Mouse (Mus musculus) brain, embryonic 14.5 days (tissue): ENCODE results near the gene Kmt2c. TPM values are rescaled to one million over a fixed set of nuclear protein-coding genes. Genes with fewer than 3 reads are reported as not detected.

Experiments
- DNase-seq: peaks from one replicate; pipeline ENCODE4 v3.0.0-alpha.2; 2011; ENCODE audit warnings: low read depth
- CTCF ChIP-seq: fragments of 200-500 bp; IDR thresholded peaks from 2 replicates; pipeline ENCODE4 v1.5.1; 2012; ENCODE audit warnings: inconsistent platforms, mild to moderate bottlenecking, moderate library complexity, borderline replicate concordance; ENCODE audit not compliant: insufficient read depth, insufficient read length; ENCODE audit errors: extremely low read depth
- POLR2A ChIP-seq: fragments of 200-500 bp; IDR thresholded peaks from 2 replicates; pipeline ENCODE4 v1.6.1; 2012; ENCODE audit warnings: mild to moderate bottlenecking, inconsistent platforms, borderline replicate concordance; ENCODE audit not compliant: poor library complexity, insufficient read depth, insufficient read length, severe bottlenecking; ENCODE audit errors: extremely low read depth
- polyA plus RNA-seq: library from polyadenylated mRNA; depleted of rRNA; stranded (reverse); fragments of >200 nt; gene quantifications from 2 replicates; pipeline ENCODE4 v1.2.3, GENCODE M21; 2012

Kmt2c gene
- polyA plus RNA-seq, 1 experiment: 52.3 TPM

DNA sequence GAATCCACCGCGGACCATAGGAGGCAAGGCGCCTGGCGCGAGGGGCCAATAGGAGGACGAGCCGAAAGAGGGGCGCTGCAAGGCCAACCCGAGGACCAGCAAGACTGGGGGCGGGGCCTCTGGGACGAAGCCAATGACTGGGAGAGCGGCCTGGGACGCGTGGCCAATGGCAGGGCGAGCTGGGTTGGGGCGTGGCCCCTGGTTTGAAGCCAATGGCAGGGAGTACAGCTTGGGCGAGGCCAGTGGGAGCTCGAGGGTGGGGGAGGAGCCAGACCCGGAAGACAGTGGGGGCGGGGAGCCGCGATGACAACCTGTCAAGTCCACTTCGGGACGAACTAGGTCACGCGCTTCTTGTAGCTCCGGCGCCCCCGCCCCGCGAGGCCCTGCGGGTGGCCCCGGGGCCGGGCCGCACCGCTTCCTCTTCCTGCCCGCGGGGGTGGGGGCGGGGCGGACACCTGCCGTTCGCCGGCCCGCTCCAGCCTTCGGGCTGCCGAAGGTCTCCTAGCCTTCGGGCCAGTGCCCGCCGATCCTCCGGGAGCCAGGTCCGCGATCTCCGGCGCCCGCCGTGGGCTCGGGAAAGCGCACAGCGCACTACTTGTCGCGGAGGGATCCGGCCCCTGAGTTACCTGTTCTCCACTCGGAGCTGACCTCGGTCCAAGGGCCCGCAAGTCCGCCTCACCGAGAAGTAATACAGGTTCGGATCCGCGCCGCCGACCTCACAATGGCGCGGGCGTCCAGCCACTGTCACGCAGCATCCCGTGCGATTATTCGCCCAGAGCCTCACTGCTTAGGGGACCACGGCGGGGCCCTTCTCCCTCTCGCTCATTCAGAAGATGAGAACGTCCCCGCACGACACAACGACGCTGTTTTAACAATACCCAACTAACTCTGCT, 31.2 kb upstream of the Kmt2c start:
- DNase-seq: peak; percentile 100
- TF ChIP-seq CTCF (no peak), POLR2A (peak; percentile 45)

DNA sequence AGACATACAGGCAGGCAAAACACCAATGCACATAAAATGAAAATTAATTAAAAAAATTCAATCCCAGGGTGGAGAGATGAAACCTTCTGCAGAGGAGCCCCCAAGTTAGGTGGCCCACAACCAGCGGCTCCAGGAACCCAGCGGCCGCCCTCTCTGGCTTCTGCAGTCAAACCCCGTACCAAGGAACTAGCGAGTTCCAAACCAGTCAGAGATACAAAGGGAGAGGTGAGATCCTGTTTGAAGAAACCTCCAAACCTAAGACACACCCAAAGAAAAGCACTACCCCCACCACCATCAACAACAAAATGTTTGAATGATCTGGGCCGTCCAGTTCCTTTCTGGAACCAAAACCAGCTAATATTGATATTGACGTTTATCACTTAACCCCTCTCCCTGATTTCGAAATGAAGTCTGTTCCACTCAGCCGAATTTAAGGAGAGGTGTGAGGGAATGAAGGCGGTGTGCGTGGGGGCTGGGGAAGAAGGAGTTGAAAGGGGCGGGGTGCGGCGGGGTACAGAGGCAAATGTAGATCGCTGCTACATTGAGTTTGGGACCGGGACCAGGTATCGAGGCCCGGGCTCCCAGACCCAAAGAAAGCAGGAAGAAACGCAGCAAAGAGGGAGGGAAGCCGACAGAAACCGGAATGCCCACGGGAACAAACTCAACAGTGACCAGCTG, 30.4 kb upstream of the Kmt2c start:
- TF ChIP-seq CTCF: no peak
- no peak for TF ChIP-seq POLR2A
- peak; percentile 19 for DNase-seq

GRCm38 (mm10) chr5:25527971-25528370, 29.4 kb upstream of the Kmt2c start:
- TF ChIP-seq POLR2A (no peak), CTCF (no peak)

DNA sequence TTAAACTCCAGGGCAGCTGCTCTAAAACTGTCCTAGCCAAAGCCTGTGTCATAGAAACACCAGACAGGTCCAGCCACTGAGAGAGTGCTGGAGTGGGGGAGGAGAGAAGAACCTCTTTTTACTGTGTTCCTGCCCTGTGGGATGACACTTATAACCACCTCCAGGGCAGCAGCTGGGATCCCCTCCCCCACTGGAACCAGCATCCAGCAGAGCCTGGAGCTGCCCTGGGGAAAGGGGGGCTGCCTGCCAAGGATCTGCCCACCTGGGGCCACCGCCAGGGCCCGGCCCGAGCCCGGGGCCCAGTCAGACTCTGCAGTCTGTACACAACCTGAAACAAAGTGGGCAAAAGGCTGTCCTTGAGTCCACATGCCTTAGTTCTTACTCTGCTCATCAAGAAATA, 28.3 kb upstream of the Kmt2c start:
- no peak for DNase-seq
- TF ChIP-seq POLR2A: no peak
- TF ChIP-seq CTCF: no peak

More at GRCm38 (mm10) chr5:25527971-25528370, 29.4 kb upstream of the Kmt2c start:
- no peak for DNase-seq

DNA sequence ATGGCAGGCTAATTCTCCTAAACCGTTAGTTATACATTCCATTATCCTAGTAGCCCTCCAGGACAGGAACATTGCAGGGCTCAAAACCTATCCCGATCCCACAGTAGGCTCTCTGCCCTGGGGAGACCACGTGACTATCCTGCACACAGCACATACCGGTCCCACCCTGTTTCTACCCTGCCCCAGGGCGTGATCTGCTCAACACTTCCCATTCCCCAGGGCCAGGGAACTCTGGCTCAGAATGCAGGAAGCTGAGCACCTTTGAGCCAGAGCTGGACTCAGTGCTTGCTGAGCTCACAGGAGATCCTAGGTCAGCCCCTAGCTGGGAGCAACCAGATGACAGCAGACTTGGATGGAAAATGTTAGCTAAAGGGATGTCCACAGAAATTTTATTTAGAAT, 27.5 kb upstream of the Kmt2c start:
- no peak for TF ChIP-seq POLR2A
- no peak for TF ChIP-seq CTCF
- no peak for DNase-seq

- no peak for DNase-seq
- TF ChIP-seq CTCF: no peak
- no peak for TF ChIP-seq POLR2A
Observed at GRCm38 (mm10) chr5:25521461-25521860, 22.9 kb upstream of the Kmt2c start.

DNA sequence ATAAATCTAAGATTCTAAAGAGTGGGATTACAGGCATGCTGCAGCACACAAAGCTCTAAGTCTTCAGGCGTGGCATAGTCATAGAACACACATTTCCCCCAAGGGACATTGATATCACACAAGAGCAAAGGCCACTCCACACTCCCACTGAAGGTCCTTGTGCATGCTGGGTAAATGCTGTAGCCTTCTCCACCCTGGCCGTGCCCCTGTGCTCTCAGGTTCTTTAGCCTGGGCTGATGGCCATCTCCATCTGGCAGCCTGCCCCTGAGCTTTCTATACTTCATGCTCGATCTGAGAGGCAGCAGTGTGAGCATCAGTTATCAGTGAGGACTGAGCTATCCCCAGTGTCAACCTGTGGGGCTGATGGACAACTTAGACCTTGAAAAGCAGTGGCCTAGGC, 21.2 kb upstream of the Kmt2c start:
- DNase-seq: no peak
- TF ChIP-seq CTCF (no peak), POLR2A (no peak)

DNA sequence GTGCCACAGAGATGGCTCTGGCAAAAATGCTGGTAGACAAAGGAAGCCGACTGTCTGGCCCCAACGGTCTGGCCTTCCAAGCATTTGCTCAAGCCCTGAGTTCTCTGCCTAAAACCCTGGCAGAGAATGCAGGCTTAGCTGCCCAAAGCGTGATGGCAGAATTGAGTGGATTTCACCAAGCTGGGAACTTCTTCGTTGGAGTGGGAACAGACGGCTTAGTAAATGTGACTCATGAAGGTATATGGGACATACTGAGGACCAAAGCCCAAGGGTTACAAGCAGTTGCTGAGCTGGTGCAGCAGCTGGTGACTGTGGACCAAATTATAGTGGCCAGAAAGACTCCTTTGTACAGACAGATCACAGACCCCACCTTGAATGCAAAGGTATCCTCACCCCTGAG, 19.0 kb upstream of the Kmt2c start:
- DNase-seq: no peak
- TF ChIP-seq CTCF (no peak), POLR2A (no peak)

DNA sequence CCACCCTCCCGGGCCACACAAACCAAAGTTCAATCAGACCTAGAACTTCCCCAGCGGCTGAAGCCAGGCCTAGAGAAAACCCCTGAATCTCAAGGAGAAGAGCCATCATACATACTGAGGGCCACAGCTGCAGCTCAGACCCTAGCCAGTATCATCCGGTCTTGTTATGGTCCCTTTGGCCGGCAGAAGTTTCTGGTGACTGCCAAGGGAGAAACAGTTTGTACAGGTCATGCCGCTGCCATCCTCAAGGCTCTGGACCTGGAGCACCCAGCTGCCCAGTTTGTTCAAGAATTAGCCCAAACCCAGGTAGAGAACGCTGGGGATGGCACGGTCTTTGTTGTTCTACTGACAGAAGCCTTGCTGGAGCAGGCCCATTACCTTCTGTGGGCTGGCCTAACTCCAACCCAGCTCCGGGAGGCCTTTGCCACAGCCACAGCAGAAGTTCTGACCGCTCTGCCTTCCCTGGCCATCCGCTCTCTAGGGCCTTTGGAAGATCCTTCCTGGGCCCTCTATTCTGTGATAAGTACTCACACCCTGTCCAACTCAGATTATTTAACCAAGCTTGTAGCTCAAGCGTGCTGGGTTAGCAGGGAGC, 17.8 kb upstream of the Kmt2c start:
- TF ChIP-seq POLR2A: no peak
- TF ChIP-seq CTCF: no peak
- no peak for DNase-seq

DNA sequence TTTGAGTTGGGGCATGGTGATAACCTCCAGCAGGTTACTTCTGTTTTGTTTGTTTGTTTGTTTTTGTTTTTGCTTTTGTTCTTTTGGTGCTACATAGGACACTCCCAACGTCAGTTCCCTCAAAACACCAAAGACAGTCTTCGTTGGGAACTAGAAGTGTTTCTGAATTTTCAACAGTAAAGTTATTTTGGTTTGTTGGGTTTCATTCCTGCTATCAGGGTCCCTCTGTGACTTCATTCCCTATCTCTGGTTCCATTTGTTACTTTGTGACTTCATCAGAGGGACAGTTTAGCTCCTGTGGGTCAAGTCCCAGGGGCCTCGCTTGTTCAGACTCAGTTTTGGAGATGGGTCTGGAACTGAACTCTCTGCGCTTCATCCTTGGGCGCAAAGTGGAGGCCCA, 17.2 kb upstream of the Kmt2c start, which contains the start of gene Cct8l1:
TSS of gene Cct8l1 (plus strand) at position 301 of the 400 bp plus-strand sequence.
- TF ChIP-seq POLR2A (no peak), CTCF (no peak)
- DNase-seq: no peak

DNA sequence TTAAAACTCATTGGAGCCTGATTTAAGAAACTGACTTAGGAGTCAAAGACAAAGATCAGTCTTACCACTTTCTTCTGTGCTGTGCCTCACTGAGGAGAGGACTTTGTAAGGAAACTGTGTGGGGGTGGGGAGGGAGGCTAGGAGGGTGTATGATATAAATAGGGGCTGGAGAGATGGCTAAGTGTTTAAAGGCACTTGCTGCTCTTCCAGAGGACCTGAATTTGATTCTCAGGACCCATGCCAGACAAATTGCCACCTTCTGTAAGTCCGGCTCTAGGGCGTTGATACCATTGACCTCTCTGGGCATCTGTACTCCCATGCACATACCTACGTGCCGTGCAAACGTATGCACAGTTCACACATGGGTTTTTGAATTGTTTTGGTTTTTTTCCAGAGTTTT, 7.5 kb upstream of the Kmt2c start:
- no peak for DNase-seq
- TF ChIP-seq POLR2A (no peak), CTCF (no peak)
